Mouse (Mus musculus) heart, postnatal 10 days (tissue): ENCODE measurements at regions not wholly inside any gene's neighbourhood (a gene's known extent, or its start where the extent isn't known, plus 50 kb on each side); places are given as distances from the start of the nearest gene placed in this dataset.

Experiments used
- DNase-seq, 2 experiments: peaks; one replicate each; pipeline ENCODE4 v3.0.0; 2021
- intact Hi-C: fragments of 180-260 bp; cut with DNase I; formaldehyde crosslinking; loops from one replicate; pipeline ENCODE4 v1.15.1; 2025

DNA sequence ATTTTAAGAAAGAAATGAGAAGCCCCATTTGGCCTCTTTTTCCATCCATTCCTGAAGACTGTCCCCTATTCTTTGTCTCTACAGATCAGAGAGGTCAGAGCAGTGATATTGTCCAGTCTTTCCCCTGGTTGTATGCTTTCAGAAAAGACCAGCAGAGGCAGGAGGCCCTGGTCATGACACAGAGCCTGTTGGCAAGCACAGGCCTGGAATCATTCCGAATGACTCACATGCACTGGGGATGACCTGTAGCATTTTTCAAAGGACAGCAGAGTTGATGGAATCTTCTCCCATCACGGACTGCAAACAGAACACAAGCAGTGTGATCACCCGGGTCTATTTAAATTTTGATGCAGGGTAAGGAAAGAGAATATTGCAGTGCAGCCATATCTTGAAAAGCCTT, 50.2 kb upstream of the Nxt1 start:
- DNase-seq: peak; percentile 63
- intact Hi-C loops: no loop called here

DNA sequence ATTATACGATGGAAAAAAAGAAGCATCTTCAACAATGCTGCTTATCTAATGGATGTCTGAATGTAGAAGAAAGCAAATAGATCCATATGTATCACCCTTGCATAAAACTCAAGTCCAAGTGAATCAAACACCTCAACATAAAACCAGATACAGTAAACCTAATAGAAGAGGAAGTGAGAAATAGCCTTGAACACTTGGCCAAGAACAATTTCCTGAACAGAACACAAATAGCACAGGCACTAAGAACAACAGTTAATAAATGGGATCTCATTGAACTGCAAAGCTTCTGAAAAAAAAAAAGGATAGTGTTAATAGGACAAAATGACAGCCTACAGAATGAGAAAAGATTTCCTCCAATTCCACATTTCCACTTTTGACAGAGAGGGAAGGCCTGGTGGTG, 60.5 kb upstream of the Nxt1 start:
- intact Hi-C loops: no loop called here

DNA sequence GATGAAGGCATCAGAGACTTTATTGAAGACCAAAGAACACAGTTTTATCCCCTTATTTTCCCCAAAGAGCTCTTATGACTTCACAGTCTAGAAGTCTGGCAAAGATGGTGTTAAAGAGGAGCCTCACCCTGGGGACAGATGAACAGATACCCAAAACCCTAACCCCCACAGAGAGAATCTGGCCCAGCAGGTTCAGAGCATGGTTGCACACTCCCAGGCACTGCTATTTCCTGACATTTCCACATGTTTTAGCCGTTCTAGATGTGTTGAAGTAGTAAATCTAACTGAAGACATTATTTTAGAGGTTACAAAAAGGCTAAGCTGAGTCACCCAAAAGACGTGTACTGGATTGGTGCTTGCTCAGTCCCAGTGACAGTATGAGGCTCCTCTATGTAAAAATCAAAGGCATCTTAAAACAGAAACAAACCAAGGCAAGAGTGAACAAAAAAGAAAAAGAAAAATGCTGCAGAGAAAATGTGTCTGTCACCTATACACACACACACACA, 66.9 kb upstream of the Nxt1 start:
- DNase-seq: no peak
- intact Hi-C loops: no loop called here

More for the DNA sequence above, 60.5 kb upstream of the Nxt1 start:
- DNase-seq: no peak

DNA sequence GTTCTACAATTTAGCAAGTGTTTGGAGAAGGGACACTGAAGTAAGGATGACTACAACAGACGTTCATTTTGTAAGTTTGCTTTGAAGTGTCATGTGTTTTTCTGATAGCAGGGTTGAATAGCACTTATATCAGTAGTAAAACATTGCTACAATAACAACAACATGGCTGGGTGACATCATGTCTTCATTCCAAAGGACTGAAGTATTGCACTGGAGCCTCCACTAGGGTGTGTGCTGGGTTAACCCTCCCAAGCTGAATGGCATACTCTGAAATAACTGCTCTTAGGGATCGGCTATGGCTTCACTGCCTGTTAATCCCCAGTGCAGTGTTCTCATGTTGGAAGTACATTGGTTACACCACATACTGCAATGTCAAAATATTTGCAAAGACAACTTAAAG, 68.5 kb upstream of the Nxt1 start:
- DNase-seq: peak; percentile 51 to 52

DNA sequence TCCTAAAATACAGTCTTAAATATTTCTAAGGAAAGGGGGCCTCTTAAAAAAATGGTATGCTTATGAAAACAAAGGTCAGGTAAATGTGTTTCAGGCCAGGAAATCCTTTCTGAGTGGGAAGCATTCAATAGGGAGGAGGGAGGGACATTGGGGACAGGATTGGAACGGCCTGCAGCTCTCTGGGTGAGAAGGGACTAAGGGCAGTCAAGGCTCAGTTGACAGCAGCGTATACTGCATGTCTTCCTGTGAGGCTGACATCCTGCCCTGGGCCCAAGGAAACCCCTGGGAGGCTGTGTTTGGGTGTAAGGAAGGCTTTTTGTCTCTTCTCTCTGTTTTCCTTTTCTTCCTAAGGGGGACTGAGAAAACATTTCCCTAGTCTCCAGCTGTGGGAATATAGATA, 69.1 kb upstream of the Nxt1 start:
- intact Hi-C loops: no loop called here
- DNase-seq: peak in 1 of 2 experiments; percentile 18

More for the DNA sequence above, 68.5 kb upstream of the Nxt1 start:
- intact Hi-C loops: no loop called here

DNA sequence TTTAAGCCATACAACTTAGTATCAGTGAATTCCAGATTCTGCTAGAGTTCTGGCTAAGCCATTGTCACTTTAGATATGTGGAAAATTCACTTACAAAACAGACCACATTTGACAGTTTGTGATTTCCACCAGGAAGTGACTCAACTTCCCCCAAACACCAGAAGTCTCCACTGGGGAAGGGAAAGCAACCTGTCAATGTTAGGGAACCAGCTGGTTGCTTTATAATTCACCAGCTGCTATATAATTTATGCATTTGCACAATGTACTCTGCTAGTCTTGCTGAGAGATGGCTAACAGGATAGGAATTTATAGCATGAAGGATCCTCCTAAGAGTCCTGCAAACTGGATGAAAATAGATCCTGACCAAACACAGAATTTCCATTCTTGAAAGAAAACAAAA, 72.9 kb upstream of the Nxt1 start:
- no peak for DNase-seq
- intact Hi-C loops: no loop called here

DNA sequence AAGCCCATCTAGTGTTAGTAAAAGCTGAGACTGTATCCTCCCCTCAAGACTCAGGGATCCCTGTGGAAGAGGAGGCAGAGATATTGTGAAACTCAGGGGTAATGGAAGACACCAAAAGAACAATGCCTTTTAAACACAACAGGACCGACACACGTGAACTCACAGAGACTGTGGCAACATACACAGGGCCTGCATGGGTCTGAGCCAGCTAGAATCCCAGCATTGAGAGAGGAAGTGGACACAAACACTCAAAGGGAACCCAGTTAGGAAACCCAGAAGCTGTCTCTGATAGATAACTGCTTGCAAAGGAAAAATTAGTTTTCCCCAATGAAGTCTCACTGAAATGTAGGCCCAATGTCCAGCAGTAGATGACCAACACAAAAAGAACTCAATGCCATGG, 75.4 kb upstream of the Nxt1 start:
- intact Hi-C loops: no loop called here
- no peak for DNase-seq

DNA sequence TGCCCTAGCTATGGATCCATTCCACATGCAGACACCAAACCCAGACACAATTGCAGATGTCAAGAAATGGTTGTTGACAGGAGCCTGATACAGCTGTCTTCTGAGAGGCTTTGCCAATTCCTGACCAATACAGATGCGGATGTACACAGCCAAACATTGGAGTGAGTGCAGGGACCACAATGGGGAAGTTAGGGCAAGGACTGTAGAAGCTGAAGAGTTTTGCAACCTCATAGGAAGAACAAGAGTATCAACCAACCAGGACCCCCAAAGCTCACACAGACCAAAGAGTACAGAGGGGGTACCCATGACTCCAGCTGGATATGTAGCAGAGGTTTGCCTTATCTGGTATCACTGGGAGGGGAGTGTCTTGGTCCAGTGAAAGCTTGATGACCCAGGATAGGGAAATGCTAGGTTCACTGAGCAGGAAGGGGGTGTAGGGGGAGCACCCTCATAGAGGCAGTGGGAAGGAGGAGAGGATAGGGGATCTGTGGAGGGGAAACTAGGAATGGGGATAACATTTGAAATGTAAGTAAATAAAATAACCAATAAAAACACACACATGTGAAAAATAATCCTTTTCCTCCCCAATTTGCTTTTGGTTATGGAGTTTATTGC, 86.6 kb upstream of the Nxt1 start:
- no peak for DNase-seq
- intact Hi-C loops: loop anchor here (10.0 kb wide), 1 partner anchor 169 kb away; the partner anchor contains the start of gene Cstl1

DNA sequence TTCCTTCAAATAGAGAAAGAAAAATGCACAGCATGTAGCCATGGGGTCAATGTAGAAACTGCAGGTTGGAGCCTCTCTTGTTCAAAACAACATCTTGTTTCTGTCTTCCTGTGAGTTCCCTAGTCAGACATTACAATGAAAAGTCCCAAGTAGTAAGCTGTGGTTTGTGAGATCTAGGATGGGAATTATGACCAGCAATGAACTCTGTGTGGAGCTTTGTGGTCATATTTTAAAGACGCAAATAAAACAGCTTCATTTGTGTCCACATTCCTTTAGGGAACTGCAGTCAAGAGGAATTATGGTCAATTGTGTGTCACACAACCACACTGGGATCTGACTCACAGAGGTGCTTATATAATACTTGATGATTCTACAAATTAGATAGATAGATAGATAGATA, 90.2 kb upstream of the Nxt1 start:
- DNase-seq: no peak
- intact Hi-C loops: loop anchor here (1.0 to 10.0 kb wide), 2 partner anchors 73 to 173 kb away; partner anchors contain the start of gene Cstl1

DNA sequence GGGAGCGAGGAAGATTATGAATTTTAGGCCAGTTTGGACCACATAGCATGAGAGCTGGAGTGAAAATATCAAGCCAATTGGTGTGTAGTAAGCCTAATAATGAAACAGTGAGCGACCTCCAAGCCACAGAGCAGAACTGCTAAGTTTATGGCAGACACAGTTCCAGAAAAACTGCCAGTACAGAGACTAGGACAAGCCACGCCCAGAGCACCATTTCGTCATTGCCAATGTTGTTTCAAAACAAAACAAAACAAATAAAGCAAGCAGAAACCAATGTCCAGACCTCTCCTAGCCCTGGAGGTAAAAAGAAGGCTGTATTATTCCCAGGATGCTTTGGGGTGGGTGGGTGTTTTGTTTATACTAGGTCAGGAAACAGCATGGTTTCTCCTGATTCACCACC, 90.7 kb upstream of the Nxt1 start:
- DNase-seq: no peak
- intact Hi-C loops: loop anchor here (1.0 to 10.0 kb wide), 2 partner anchors 74 to 173 kb away; partner anchors contain the start of gene Cstl1

DNA sequence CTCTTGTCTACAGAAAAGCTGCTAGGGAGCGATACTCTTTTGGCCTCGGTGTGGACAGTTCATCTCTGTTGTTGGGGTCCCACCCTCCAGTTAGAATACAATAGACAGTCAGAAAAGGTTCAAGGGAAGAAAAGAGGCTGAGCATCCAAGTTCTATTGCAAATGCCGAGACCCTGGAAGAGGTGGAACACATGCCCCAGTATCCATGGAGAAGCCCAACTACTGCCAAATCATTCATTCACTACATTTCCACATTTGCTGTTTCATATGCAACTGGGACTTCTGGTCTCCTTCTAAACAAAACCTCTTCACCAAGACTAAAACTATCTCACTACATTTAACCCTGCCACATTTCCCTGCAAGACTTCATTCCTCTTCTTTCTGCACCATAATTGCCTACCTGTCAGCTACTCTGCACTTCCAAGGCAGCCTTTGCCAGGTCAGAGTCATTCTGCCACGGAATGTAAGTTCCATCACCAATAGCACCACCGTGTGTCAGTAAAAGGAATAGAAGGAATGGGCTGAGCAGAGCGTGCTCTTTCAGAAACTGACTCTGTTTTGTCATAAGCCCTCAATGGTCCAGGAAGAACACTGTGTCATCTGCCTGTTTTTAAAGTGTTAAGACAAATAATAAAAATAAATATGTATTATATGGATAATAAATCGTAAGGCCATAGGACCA, 92.0 kb upstream of the Nxt1 start:
- peak; percentile 55 to 67 for DNase-seq
- intact Hi-C loops: loop anchor here (10.0 kb wide), 1 partner anchor 174 kb away; the partner anchor contains the start of gene Cstl1

DNA sequence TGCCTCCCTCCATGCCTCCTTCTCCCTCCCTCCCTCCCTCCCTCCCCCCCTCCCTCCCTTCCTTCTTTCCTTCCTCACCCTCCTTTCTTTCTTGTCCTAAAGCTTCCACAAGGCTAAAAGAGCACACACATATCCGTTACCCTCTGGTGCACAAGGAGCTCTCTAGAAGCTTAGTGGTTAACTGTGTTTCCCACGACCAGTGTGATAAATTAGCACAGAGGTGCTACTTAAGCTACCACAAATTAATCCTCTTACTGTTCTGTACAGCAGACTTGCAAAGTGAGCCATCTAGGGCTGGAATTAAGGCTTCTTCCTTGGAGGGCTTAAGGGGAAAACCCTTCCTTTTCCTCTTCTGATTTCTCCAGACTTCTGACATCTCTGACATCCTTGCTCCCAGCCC, 92.8 kb upstream of the Nxt1 start:
- intact Hi-C loops: loop anchor here (5.0 kb wide), 1 partner anchor 772 kb away; no protein-coding TSS in a partner anchor
- no peak for DNase-seq

DNA sequence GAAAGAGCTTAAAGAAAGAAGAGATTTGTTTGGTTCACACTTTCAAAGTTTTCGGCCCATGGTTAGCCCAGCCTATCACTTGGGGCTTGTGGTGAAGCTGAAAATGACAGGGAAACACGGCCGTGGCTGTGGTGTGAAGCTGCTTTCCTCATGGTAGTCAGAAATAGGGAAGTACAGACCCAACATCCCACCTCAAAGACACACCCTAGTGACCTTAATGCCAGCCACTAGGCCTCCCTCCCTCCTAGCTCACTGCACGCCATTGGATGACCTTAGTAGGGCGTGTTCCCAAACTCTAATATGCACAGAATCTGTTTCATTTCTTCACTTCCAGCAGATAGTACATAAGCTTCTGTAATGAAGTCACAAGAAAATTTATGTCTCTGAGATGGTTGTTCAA, 93.4 kb upstream of the Nxt1 start:
- intact Hi-C loops: loop anchor here (5.0 kb wide), 1 partner anchor 772 kb away; no protein-coding TSS in a partner anchor

DNA sequence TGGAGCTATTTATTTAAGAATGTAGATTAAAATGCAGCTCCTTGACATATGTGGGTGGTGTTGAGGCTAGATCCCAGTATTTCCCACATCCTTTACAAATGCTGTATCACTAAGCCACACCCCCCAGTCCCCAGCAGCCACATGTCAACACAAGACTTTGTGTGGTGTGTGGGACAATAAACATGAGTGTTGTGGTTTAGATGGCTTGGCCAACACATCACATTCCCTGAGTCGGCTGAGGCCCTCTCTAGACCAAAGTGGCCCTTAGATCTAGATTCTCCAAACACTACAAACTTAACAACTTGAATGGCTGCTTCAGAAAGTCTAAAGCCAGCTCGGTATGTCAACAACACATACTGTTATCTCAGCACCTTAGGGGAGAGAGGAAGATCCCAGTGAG, 94.2 kb upstream of the Nxt1 start:
- intact Hi-C loops: loop anchor here (5.0 kb wide), 1 partner anchor 771 kb away; no protein-coding TSS in a partner anchor
- DNase-seq: no peak

More for the DNA sequence above, 93.4 kb upstream of the Nxt1 start:
- DNase-seq: no peak

DNA sequence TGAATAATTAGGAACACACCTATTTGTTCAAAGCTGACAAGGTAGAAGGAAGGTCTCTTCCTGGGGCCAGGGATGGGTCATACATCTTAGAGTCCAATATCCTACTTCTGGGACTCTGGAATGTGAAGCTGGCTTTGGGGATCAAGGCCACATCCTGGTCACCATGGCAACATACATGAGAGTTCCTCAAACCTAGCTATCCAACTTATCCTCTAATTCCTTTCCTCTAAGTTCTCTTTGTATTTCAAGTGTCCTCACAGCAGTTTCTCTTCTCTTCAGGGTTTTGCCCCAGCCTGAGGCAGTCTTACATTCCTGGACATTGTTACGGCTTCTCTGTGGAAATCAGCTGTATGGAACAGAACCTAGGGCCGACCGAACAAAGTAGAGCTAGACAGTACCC, 97.0 kb upstream of the Nxt1 start:
- intact Hi-C loops: loop anchor here (5.0 kb wide), 1 partner anchor 768 kb away; no protein-coding TSS in a partner anchor
- no peak for DNase-seq

DNA sequence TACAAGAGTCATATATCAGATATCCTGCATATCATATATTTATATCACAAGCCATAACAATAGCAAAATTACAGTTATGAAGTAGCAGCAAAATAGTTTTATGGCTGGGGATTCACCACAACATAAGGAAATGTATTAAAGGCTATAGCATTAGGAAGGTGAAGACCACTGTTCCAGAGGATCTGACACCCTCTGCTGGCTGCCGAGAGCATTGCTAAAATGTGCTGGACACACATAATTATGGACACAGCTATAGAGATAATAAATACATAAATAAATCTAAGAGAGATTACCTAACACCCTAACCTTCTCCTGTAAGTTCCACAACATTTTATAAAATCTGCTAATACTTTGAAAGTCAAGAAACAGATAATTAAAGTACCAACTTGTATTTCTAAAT, 100.2 kb upstream of the Nxt1 start:
- DNase-seq: peak; percentile 79 to 84
- intact Hi-C loops: loop anchor here (2.0 to 5.0 kb wide), 3 partner anchors 35 to 449 kb away; partner anchors contain the start of gene Thbd

DNA sequence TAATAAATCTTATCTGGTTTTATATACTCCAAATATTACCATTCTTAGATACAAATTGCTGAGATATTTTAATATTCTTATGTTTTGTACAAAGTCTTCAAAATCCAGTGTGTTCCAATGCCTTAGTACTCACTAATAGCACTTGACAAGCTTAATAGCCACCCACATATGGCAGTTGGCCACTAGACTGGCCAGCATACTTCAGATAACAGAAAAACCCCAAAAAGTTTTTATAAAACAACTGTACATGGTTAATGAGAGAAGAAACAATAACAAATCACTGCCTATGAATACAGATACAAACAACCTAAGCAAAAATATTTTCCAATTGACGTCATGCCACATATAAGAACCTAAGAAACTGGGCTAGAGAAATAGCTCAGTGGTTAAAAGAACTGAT, 100.8 kb upstream of the Nxt1 start:
- intact Hi-C loops: loop anchor here (2.0 to 5.0 kb wide), 3 partner anchors 34 to 449 kb away; partner anchors contain the start of gene Thbd
- DNase-seq: no peak

DNA sequence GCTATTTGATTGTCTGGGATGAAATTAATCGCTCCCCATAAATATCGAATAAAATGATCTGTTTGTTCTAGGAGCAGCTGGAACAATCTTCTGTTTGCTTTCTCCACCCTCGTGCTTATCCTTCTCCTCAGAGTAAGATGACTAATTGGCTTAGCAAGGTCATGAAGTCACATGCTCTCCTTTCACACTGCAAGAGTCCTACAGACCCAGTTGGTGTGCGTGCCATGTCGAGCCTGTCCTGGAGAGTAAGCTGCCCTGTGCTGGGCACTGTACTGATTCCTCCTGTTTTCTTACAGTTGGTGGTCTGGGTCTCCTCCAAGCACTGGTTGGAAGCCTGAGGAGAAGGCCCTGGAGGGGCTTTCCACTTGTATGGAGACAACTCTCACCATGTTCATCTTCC, 101.4 kb upstream of the Nxt1 start:
- intact Hi-C loops: loop anchor here (5.0 kb wide), 2 partner anchors 34 to 164 kb away; partner anchors contain the start of gene Thbd
- no peak for DNase-seq

DNA sequence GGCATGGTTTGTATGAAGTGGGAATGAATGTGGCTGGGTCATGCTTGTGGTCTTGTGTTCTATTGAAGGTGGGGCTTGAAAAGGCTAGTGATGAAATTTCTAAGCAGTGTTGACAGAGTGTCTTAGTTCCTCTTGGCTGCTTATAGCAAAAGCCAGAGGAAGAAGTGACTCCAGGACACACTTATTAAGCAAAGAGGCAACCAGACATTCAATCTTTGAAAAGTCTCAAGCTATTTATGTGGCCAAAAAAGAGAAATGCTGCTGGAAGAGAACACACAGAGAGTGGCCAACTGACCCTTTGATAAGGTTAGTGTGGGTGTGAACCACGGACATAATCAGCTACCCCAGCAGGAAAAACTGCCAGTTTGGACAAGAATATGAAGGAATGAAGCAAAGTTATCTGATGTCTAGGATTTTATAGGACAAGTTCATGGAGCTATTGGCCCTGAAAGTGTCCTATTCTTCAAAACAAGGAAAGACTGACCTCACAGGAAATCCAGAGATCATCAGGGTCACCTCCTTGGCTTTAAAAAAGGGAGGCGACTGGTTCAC, 104.4 kb upstream of the Nxt1 start:
- DNase-seq: peak; percentile 50 to 55
- intact Hi-C loops: no loop called here

DNA sequence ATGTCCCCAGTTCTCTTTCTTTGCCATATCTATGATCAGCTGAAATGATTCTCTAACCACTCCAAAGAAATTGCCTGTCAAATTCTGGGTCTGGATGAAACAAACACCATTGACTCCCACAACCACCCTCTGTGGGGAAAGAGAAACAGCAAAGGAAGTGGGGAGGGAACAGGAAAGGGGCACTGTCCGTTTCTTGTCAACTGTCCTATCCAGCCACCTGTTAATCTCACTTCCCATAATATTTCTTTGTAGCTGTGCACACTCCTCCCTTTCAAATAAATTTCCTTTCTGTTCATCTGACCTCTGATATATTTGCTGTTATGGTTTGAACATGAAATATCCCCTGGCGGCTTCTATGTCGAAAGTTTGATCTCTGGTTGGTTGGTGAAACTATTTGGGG, 109.0 kb upstream of the Nxt1 start:
- DNase-seq: no peak
- intact Hi-C loops: no loop called here

DNA sequence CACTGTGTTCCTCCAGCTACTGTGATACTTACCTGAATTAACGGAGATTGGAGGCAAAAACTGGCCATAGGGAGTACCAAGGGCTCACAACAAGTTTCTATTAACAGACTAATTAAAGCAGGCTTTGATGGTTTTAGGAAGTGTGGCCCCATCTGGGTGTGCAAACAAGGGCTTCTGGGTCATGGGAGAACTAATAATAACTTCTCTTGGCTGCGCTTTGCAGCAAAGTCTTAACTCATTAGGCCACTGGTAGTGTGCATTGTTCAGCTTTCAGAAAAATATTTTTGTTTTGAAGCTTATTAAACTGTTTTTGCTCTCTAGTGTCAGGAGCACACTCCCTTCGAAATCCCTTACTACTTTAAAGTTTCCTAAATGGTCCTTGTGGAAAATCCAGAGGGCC, 110.4 kb upstream of the Nxt1 start:
- intact Hi-C loops: no loop called here
- DNase-seq: peak in 1 of 2 experiments; percentile 37
